Mouse (Mus musculus) forebrain, postnatal 0 days (tissue): ENCODE results near the gene Arfgap3. TPM values are rescaled to one million over a fixed set of nuclear protein-coding genes. Genes with fewer than 3 reads are reported as not detected.

Source experiments
- ATAC-seq: fragments of 200-750 bp; cut with Nextera tagmentation; 2 replicates; pipeline ENCODE4 v1.8.0; 2017; ENCODE audit warnings: mild to moderate bottlenecking, moderate library complexity
- DNase-seq: peaks from one replicate; pipeline ENCODE4 v3.0.0-alpha.2; 2015
- H3K27ac ChIP-seq: fragments of 300-500 bp; sonication (generic); 2 replicates; pipeline ENCODE4 v1.5.1; 2014; ENCODE audit warnings: low read depth, mild to moderate bottlenecking, antibody characterized with exemption, low read length, moderate library complexity, mixed read lengths
- H3K27me3 ChIP-seq: fragments of 300-500 bp; sonication (generic); 2 replicates; pipeline ENCODE4 v1.6.1; 2014; ENCODE audit warnings: mild to moderate bottlenecking, low read length, mixed read lengths; ENCODE audit not compliant: insufficient read depth
- H3K36me3 ChIP-seq: fragments of 300-500 bp; sonication (generic); 2 replicates; pipeline ENCODE4 v1.6.1; 2014; ENCODE audit warnings: mild to moderate bottlenecking, moderate library complexity; ENCODE audit not compliant: insufficient read depth
- H3K4me1 ChIP-seq: fragments of 300-500 bp; sonication (generic); 2 replicates; pipeline ENCODE4 v1.6.1; 2014; ENCODE audit warnings: antibody characterized with exemption; ENCODE audit not compliant: insufficient read depth
- H3K4me2 ChIP-seq: fragments of 300-500 bp; sonication (generic); 2 replicates; pipeline ENCODE4 v1.6.1; 2014; ENCODE audit warnings: low read depth, mild to moderate bottlenecking, moderate library complexity
- H3K4me3 ChIP-seq: fragments of 300-500 bp; sonication (generic); 2 replicates; pipeline ENCODE4 v1.5.1; 2014; ENCODE audit warnings: low read depth, low read length, mixed read lengths
- H3K9ac ChIP-seq: fragments of 300-500 bp; sonication (generic); 2 replicates; pipeline ENCODE4 v1.6.1; 2014; ENCODE audit warnings: mild to moderate bottlenecking
- H3K9me3 ChIP-seq: fragments of 300-500 bp; sonication (generic); 2 replicates; pipeline ENCODE4 v1.6.1; 2016; ENCODE audit warnings: low read length
- CTCF ChIP-seq: sonication (generic); IDR thresholded peaks from 2 replicates; pipeline ENCODE4 v1.5.1; 2016; ENCODE audit warnings: antibody characterized with exemption, control low read depth, low read depth
- WGBS: fragments of 180-500 bp; shearing (Covaris S2); extraction: QIAGEN DNeasy Blood & Tissue Kit; methylation state at CpG from one replicate; pipeline ENCODE4 v1.1.7; 2014; 5-methylcytosine and 5-hydroxymethylcytosine counted together
- polyA plus RNA-seq: library from polyadenylated mRNA; unstranded; fragments of >200 nt; fragmentation: Nextera tagmentation; extraction: Ambion mirVana; gene quantifications from 2 replicates; pipeline ENCODE4 v1.2.1, GENCODE M21; 2015
- total RNA-seq: library from RNA; depleted of rRNA; stranded (reverse); fragments of >200 nt; gene quantifications from 2 replicates; pipeline ENCODE4 v1.2.3, GENCODE M21; 2014

Gene Arfgap3
- total and polyA plus RNA-seq, 2 experiments from 2014 or later: 33.7 to 41.0 TPM

- Histone ChIP-seq H3K4me3 (no peak overlapping the region), H3K4me1 (no peaks in the 10 kb centered on the region), H3K9me3 (no peaks in the 10 kb centered on the region), H3K36me3 (no peaks in the 10 kb centered on the region), H3K4me2 (no peak overlapping the region), H3K9ac (no peak overlapping the region), H3K27ac (no peak overlapping the region), H3K27me3 (no peaks in the 10 kb centered on the region)
- no peak for DNase-seq
- WGBS: 74% methylated on average over 3 of the region's 3 CpGs
- TF ChIP-seq CTCF: no peak
- ATAC-seq: no peak
Measured at GRCm38 (mm10) chr15:83360140-83360539, 10.1 kb upstream of the Arfgap3 start.

GRCm38 (mm10) chr15:83358476-83358875 is 8.4 kb upstream of the Arfgap3 start:
- Histone ChIP-seq H3K4me3 (no peak overlapping the region), H3K27ac (no peak overlapping the region), H3K9me3 (no peaks in the 10 kb centered on the region), H3K9ac (no peak overlapping the region), H3K27me3 (no peaks in the 10 kb centered on the region), H3K4me2 (no peak overlapping the region), H3K4me1 (no peaks in the 10 kb centered on the region), H3K36me3 (no peaks in the 10 kb centered on the region)
- no peak for DNase-seq
- ATAC-seq: no peak
- no peak for TF ChIP-seq CTCF
- WGBS: 100% methylated on average over 1 of the region's 1 CpGs

- Histone ChIP-seq H3K27me3 (no peaks in the 10 kb centered on the region), H3K9ac (no peak overlapping the region), H3K27ac (no peak overlapping the region), H3K36me3 (0 out of 2 replicates have a peak, but pooled peaks cover 3% of the 10 kb centered on the region), H3K4me3 (no peak overlapping the region), H3K9me3 (no peaks in the 10 kb centered on the region), H3K4me2 (no peak overlapping the region), H3K4me1 (peaks cover 5% of the 10 kb centered on the region; the same call in 1 of the 2 replicates)
- no peak for DNase-seq
- WGBS: 85% methylated on average over 4 of the region's 4 CpGs
- TF ChIP-seq CTCF: no peak
- no peak for ATAC-seq
Measured at GRCm38 (mm10) chr15:83351546-83351945, 1.5 kb upstream of the Arfgap3 start.

GRCm38 (mm10) chr15:83350859-83351258 is 812 bp upstream of the Arfgap3 start:
- 72% methylated on average over 2 of the region's 2 CpGs for WGBS
- no peak for DNase-seq
- H3K9ac ChIP-seq: no peak overlapping the region

GRCm38 (mm10) chr15:83349225-83349953 is 658 bp downstream of the Arfgap3 start:
- 14% methylated on average over 8 of the region's 8 CpGs for WGBS
- no peak for ATAC-seq
- peak overlapping the region; percentile 79 for H3K4me3 ChIP-seq

More at GRCm38 (mm10) chr15:83350859-83351258, 812 bp upstream of the Arfgap3 start:
- no peak for ATAC-seq
- H3K36me3 ChIP-seq: peaks cover 3% of the 10 kb centered on the region; the same call in 1 of the 2 replicates
- H3K4me1 ChIP-seq: peaks cover 5% of the 10 kb centered on the region; the same call in 1 of the 2 replicates
- no peaks in the 10 kb centered on the region for H3K27me3 ChIP-seq
- no peak overlapping the region for H3K27ac ChIP-seq
- H3K9me3 ChIP-seq: no peaks in the 10 kb centered on the region
- no peak overlapping the region for H3K4me2 ChIP-seq
- TF ChIP-seq CTCF: no peak
- no peak overlapping the region for H3K4me3 ChIP-seq

GRCm38 (mm10) chr15:83348747-83349146 is 1.3 kb downstream of the Arfgap3 start:
- Histone ChIP-seq H3K9me3 (no peaks in the 10 kb centered on the region), H3K36me3 (peaks cover 3% of the 10 kb centered on the region; the same call in 1 of the 2 replicates), H3K4me2 (peak overlapping the region; percentile 74; the same call in 1 of the 2 replicates), H3K27me3 (no peaks in the 10 kb centered on the region), H3K27ac (no peak overlapping the region), H3K4me3 (no peak overlapping the region), H3K9ac (no peak overlapping the region), H3K4me1 (peaks cover 5% of the 10 kb centered on the region; the same call in 1 of the 2 replicates)
- DNase-seq (no peak), ATAC-seq (no peak)
- TF ChIP-seq CTCF: no peak
- WGBS: 64% methylated on average over 4 of the region's 4 CpGs

More at GRCm38 (mm10) chr15:83349225-83349953, 658 bp downstream of the Arfgap3 start:
- Histone ChIP-seq H3K27ac (no peak overlapping the region), H3K4me1 (peaks cover 5% of the 10 kb centered on the region; the same call in 1 of the 2 replicates), H3K4me2 (peak overlapping the region; percentile 74), H3K9ac (peak overlapping the region; percentile 77), H3K9me3 (no peaks in the 10 kb centered on the region), H3K36me3 (peaks cover 3% of the 10 kb centered on the region; the same call in 1 of the 2 replicates), H3K27me3 (no peaks in the 10 kb centered on the region)
- no peak for DNase-seq
- no peak for TF ChIP-seq CTCF

- ATAC-seq (no peak), DNase-seq (no peak)
- WGBS: 92% methylated on average over 15 of the region's 15 CpGs
- TF ChIP-seq CTCF: no peak
- Histone ChIP-seq H3K4me1 (peaks cover 5% of the 10 kb centered on the region; the same call in 1 of the 2 replicates), H3K4me2 (no peak overlapping the region), H3K9me3 (no peaks in the 10 kb centered on the region), H3K27ac (no peak overlapping the region), H3K9ac (no peak overlapping the region), H3K27me3 (no peaks in the 10 kb centered on the region), H3K36me3 (peaks cover 14% of the 10 kb centered on the region), H3K4me3 (no peak overlapping the region)
Measured at GRCm38 (mm10) chr15:83345898-83346529, 4.0 kb downstream of the Arfgap3 start.
